Mouse (Mus musculus) ES-Bruce4 (cell line): ENCODE measurements around the gene Pou6f1.

Experiments used
- CTCF ChIP-seq: IDR thresholded peaks from one replicate; pipeline ENCODE4 v1.8.1; 2011; ENCODE audit warnings: low read depth, low read length
- POLR2A ChIP-seq: IDR thresholded peaks from one replicate; pipeline ENCODE4 v1.8.1; 2011; ENCODE audit warnings: low read length; ENCODE audit not compliant: insufficient read depth

GRCm38 (mm10) chr15:100615825-100616220 is 16.0 kb upstream of the Pou6f1 start:
- no peak for TF ChIP-seq CTCF
- TF ChIP-seq POLR2A = no peak
